Mouse (Mus musculus) intestine, postnatal 0 days (tissue): ENCODE data around the gene Gm17087. TPM values are rescaled to one million over a fixed set of nuclear protein-coding genes. Genes with fewer than 3 reads are reported as not detected.

Experiments
- ATAC-seq: fragments of 200-750 bp; cut with Nextera tagmentation; 2 replicates; pipeline ENCODE4 v1.8.0; 2017; ENCODE audit warnings: mild to moderate bottlenecking, moderate TSS enrichment, moderate library complexity
- H3K27ac ChIP-seq: fragments of 300-500 bp; sonication (generic); 2 replicates; pipeline ENCODE4 v1.5.1; 2014; ENCODE audit warnings: mild to moderate bottlenecking, low read depth, low read length, moderate library complexity
- H3K27me3 ChIP-seq: fragments of 300-500 bp; sonication (generic); replicated peaks from 2 replicates; pipeline ENCODE4 v1.6.1; 2014; ENCODE audit warnings: low read length, mixed read lengths; ENCODE audit not compliant: control insufficient read depth, insufficient read depth
- H3K36me3 ChIP-seq: fragments of 300-500 bp; sonication (generic); 2 replicates; pipeline ENCODE4 v1.6.1; 2014; ENCODE audit warnings: mild to moderate bottlenecking, moderate library complexity; ENCODE audit not compliant: control insufficient read depth, insufficient read depth
- H3K4me1 ChIP-seq: fragments of 300-500 bp; sonication (generic); replicated peaks from 2 replicates; pipeline ENCODE4 v1.6.1; 2014; ENCODE audit warnings: antibody characterized with exemption, low read length, mixed read lengths; ENCODE audit not compliant: control insufficient read depth, insufficient read depth
- H3K4me2 ChIP-seq: fragments of 300-500 bp; sonication (generic); replicated peaks from 2 replicates; pipeline ENCODE4 v1.6.1; 2014; ENCODE audit warnings: low read depth, mild to moderate bottlenecking, moderate library complexity
- H3K4me3 ChIP-seq: fragments of 300-500 bp; sonication (generic); 2 replicates; pipeline ENCODE4 v1.5.1; 2014; ENCODE audit warnings: low read depth, low read length
- H3K9ac ChIP-seq: fragments of 300-500 bp; sonication (generic); 2 replicates; pipeline ENCODE4 v1.6.1; 2014; ENCODE audit warnings: mild to moderate bottlenecking, low read depth, low read length
- H3K9me3 ChIP-seq: fragments of 300-500 bp; sonication (generic); 2 replicates; pipeline ENCODE4 v1.6.1; 2016; ENCODE audit warnings: mixed run types; ENCODE audit not compliant: control insufficient read depth
- CTCF ChIP-seq: sonication (generic); IDR thresholded peaks from 2 replicates; pipeline ENCODE4 v1.5.1; 2016; ENCODE audit warnings: low read depth, mild to moderate bottlenecking, control low read depth, antibody characterized with exemption, moderate library complexity
- WGBS: fragments of 180-500 bp; shearing (Covaris S2); extraction: QIAGEN DNeasy Blood & Tissue Kit; methylation state at CpG from one replicate; pipeline ENCODE4 v1.1.7; 2014; 5-methylcytosine and 5-hydroxymethylcytosine counted together
- polyA plus RNA-seq: library from polyadenylated mRNA; unstranded; fragments of >200 nt; fragmentation: Nextera tagmentation; extraction: Ambion mirVana; gene quantifications from 2 replicates; pipeline ENCODE4 v1.2.1, GENCODE M21; 2015

Gm17087 gene
- polyA plus RNA-seq, 1 experiment from 2014 or later: not detected

- Histone ChIP-seq H3K4me1 (no peaks in the 10 kb centered on the region), H3K4me2 (peak within 1 kb of the TSS; percentile 72), H3K9me3 (no peaks in the 10 kb centered on the region), H3K27ac (no peak within 1 kb of the TSS), H3K36me3 (no peaks in the 10 kb centered on the region), H3K4me3 (peak within 1 kb of the TSS; percentile 37), H3K27me3 (peaks cover 31% of the 10 kb centered on the region), H3K9ac (no peak within 1 kb of the TSS)
- WGBS: 4% methylated on average over 22 of the region's 22 CpGs
- TF ChIP-seq CTCF: no peak
- 0 out of 2 replicates have a peak, but pooled peaks have one; percentile 16 for ATAC-seq
Measured at GRCm38 (mm10) chr17:8525225-8525721, 41.5 kb downstream of the Gm17087 start, which contains the start of gene Pde10a. Gene Pde10a (plus strand): TSS chr17:8525372.

GRCm38 (mm10) chr17:8524387-8525165 lies 42.2 kb downstream of the Gm17087 start:
- ATAC-seq: peak; percentile 43; the same call in 1 of the 2 replicates
- no peaks in the 10 kb centered on the region for H3K4me1 ChIP-seq
- H3K27me3 ChIP-seq: peaks cover 31% of the 10 kb centered on the region
- peak overlapping the region; percentile 72 for H3K4me2 ChIP-seq
- no peak overlapping the region for H3K27ac ChIP-seq
- H3K9me3 ChIP-seq: no peaks in the 10 kb centered on the region
- no peaks in the 10 kb centered on the region for H3K36me3 ChIP-seq
- 2% methylated on average over 43 of the region's 45 CpGs for WGBS
- no peak overlapping the region for H3K9ac ChIP-seq
- H3K4me3 ChIP-seq: peak overlapping the region; percentile 37
- TF ChIP-seq CTCF: peak; percentile 46

DNA sequence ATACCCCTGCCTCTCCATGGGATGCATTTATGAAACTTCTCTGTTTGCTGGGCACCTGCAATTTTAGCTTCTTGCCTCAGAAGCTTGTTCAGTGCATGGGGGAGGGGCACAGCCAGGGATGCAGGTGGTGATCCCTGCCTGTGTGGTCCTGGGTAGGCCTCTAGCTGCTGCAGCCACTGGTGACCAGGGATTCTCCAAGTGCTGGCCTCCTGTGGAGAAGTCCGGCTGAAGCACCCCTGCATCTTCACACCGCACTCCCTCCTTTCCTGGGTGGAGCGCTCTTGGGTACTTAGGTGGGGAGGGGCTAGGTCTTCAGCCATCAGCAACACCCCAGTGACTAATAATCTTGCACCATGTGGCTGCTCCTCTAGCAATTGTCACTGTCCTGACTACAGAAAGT lies 42.8 kb downstream of the Gm17087 start:
- WGBS: 26% methylated on average over 3 of the region's 3 CpGs
- Histone ChIP-seq H3K4me3 (no peak overlapping the region), H3K27me3 (peaks cover 31% of the 10 kb centered on the region), H3K9me3 (no peaks in the 10 kb centered on the region), H3K9ac (no peak overlapping the region), H3K4me2 (peak overlapping the region; percentile 72; the same call in 1 of the 2 replicates), H3K27ac (no peak overlapping the region), H3K36me3 (no peaks in the 10 kb centered on the region), H3K4me1 (no peaks in the 10 kb centered on the region)
- no peak for TF ChIP-seq CTCF
- ATAC-seq: no peak

DNA sequence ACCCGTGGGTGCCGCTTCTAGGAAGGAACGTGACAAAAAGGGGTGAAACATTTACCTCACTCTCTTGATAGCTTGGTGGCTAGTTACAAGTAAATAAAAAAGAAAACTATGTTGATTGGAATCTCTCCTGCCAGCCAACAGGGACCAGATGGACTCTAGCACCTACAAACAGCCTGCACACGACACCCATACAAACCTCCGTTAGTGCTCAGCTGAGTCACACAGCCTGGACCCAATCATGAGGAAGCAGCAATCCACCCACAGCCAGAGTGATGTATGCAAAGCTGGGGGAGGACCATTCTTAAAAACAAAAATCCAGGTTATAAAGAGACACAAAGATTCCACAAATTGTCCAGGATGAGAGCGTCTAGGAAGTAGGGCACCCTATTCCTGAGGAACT lies 50.7 kb downstream of the Gm17087 start:
- no peak overlapping the region for H3K4me3 ChIP-seq
- no peak overlapping the region for H3K4me2 ChIP-seq
- H3K9me3 ChIP-seq: no peaks in the 10 kb centered on the region
- no peak overlapping the region for H3K9ac ChIP-seq
- TF ChIP-seq CTCF: no peak
- H3K4me1 ChIP-seq: no peaks in the 10 kb centered on the region
- H3K27ac ChIP-seq: no peak overlapping the region
- WGBS: 67% methylated on average over 6 of the region's 6 CpGs
- peaks cover 7% of the 10 kb centered on the region; the same call in 1 of the 2 replicates for H3K27me3 ChIP-seq
- H3K36me3 ChIP-seq: no peaks in the 10 kb centered on the region
- ATAC-seq: no peak

Other genes starting within 250 kb of the Gm17087 start
- 0.35 and 0.39 TPM in 2 replicates for gene Prr18, start 229.5 kb downstream of the Gm17087 start, polyA plus RNA-seq
- 0.10 TPM in 1 of 2 replicates, not detected in the other for gene T2, start 211.0 kb downstream of the Gm17087 start, polyA plus RNA-seq
- gene T, start 132.5 kb downstream of the Gm17087 start, polyA plus RNA-seq: 0.12 TPM in 1 of 2 replicates, not detected in the other
- 0.47 and 0.84 TPM in 2 replicates for gene Pde10a, start 41.6 kb downstream of the Gm17087 start, polyA plus RNA-seq